Mouse (Mus musculus): ENCODE measurements around the gene Akr1c13.

The Akr1c13 gene

DNA sequence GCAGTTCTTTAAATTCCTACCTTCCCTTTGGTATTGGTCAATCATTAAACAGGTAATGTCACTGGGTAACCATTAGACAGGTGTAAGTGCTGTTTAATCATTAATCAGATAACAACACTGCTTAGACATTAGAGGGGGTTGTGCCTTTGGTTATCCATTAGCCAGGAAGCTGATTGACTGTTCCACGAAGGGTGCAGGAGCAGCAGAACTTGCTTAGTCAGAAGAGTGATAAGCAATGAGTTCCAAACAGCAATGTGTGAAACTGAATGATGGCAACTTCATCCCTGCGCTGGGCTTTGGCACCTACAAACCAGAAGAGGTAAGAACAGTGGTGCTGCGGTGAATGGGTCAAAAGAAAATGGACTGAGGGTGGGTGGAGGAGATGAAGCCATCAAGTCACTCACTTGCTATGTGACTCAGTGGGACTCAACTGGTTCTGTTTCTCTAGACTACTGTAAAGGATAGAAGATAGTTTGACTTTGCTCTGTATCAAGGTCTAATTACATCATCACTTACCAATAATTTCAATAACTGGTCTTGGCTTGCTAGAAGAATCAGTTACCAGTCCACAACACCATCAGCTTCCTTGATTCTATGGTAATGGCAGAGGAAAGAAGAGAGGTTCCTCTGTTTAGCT is 42.7 kb downstream of the Akr1c13 start:
- DNase-seq (ENCODE audit: low read depth in 2 of 2, low spot score in 2 of 2): no peak

DNA sequence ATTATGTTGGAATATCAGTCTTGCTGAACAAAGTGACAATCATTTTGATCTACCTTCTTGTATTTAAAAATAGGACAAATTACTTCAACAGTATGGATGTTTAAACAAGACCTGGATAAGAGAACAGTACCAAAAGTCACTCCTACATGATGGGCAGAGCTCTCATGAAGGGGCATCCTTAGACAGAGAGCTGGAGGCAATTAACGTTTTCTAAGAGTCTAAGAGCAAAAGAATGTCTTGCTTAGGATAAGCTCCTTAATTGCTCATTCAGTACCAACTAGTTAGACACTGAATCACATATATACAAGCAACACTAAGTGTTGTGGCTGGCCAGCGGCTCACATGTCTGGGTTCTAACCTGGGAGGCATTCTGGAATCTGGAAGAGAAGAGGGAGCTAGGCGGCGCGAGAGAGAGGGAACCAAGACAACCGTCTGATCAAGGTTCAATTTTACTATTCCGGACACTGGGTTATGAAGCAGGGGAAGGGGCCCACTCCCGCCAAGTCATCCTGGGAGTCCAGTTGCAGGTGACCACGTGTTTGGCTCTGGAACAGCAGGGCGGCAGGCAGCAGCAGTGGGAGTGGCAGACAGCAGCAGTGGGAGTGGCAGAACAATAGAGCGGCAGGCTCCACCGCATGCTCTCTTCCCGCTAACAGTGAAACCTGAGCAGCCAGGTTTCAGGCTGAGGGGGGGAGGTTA is 54.1 kb downstream of the Akr1c13 start:
- DNase-seq (ENCODE audit: low read depth in 2 of 2, low spot score in 2 of 2): no peak

DNA sequence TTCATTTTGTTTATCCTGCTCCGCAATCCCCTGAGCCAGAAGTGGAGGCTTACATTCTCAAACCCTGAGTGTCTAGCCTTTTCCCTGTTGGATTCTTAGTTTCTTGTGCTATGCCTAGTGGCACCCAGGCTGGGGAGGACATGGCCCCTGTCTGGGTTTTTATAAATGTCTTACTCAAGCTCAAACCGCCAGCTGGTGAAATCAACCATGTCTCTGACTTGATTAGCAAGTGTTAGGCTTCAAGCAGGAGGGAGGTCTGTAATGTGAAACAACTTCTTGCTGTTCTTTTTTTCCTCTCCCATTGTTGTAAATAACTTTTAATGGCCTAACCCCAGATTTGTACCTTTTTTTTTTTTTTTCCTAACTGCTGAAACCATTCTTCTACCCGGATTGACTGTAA is 58.4 kb downstream of the Akr1c13 start:
- no peak for DNase-seq (ENCODE audit: low read depth in 2 of 2, low spot score in 2 of 2)

All from CD8-positive naive resting alpha-beta T cell, adult 2 months (primary cell).